Mouse (Mus musculus) liver, embryonic 16.5 days (tissue): ENCODE data around the gene Lima1. TPM values are rescaled to one million over a fixed set of nuclear protein-coding genes. Genes with fewer than 3 reads are reported as not detected.
"Not testable (repeated sequence)": the region's sequence is repeated elsewhere in the genome, so short reads cannot be mapped to it uniquely, and the experiment has no call there.

ENCODE experiments used
- ATAC-seq: fragments of 200-750 bp; cut with Nextera tagmentation; 2 replicates; pipeline ENCODE4 v1.8.0; 2017; ENCODE audit warnings: low read depth, mild to moderate bottlenecking, moderate number of reproducible peaks, moderate library complexity
- H3K27ac ChIP-seq: fragments of 300-500 bp; sonication (generic); 2 replicates; pipeline ENCODE4 v1.5.1; 2014; ENCODE audit warnings: mild to moderate bottlenecking, low read length
- H3K27me3 ChIP-seq: fragments of 300-500 bp; sonication (generic); 2 replicates; pipeline ENCODE4 v1.6.1; 2014; ENCODE audit warnings: low read depth, low read length, mixed read lengths; ENCODE audit not compliant: control insufficient read depth, insufficient read depth
- H3K36me3 ChIP-seq: fragments of 300-500 bp; sonication (generic); 2 replicates; pipeline ENCODE4 v1.6.1; 2014; ENCODE audit warnings: mild to moderate bottlenecking; ENCODE audit not compliant: control insufficient read depth, insufficient read depth
- H3K4me1 ChIP-seq: fragments of 300-500 bp; sonication (generic); 2 replicates; pipeline ENCODE4 v1.6.1; 2014; ENCODE audit warnings: low read depth, low read length, mixed read lengths; ENCODE audit not compliant: control insufficient read depth
- H3K4me2 ChIP-seq: fragments of 300-500 bp; sonication (generic); 2 replicates; pipeline ENCODE4 v1.6.1; 2014; ENCODE audit warnings: low read depth, low read length, mixed read lengths
- H3K4me3 ChIP-seq: fragments of 300-500 bp; sonication (generic); 2 replicates; pipeline ENCODE4 v1.5.1; 2014; ENCODE audit warnings: low read depth, mild to moderate bottlenecking, low read length
- H3K9ac ChIP-seq: fragments of 300-500 bp; sonication (generic); 2 replicates; pipeline ENCODE4 v1.6.1; 2014; ENCODE audit warnings: low read depth, low read length
- H3K9me3 ChIP-seq: fragments of 300-500 bp; sonication (generic); replicated peaks from 2 replicates; pipeline ENCODE4 v1.6.1; 2016; ENCODE audit warnings: low read length; ENCODE audit not compliant: control insufficient read depth
- WGBS: fragments of 180-500 bp; shearing (Covaris S2); extraction: QIAGEN DNeasy Blood & Tissue Kit; methylation state at CpG from one replicate; pipeline ENCODE4 v1.1.7; 2014; ENCODE audit not compliant: insufficient replicate concordance; 5-methylcytosine and 5-hydroxymethylcytosine counted together
- polyA plus RNA-seq: library from polyadenylated mRNA; unstranded; fragments of >200 nt; fragmentation: Nextera tagmentation; extraction: Ambion mirVana; gene quantifications from 2 replicates; pipeline ENCODE4 v1.2.1, GENCODE M21; 2015

Lima1 gene
- 12.2 and 14.2 TPM in 2 replicates for polyA plus RNA-seq

DNA sequence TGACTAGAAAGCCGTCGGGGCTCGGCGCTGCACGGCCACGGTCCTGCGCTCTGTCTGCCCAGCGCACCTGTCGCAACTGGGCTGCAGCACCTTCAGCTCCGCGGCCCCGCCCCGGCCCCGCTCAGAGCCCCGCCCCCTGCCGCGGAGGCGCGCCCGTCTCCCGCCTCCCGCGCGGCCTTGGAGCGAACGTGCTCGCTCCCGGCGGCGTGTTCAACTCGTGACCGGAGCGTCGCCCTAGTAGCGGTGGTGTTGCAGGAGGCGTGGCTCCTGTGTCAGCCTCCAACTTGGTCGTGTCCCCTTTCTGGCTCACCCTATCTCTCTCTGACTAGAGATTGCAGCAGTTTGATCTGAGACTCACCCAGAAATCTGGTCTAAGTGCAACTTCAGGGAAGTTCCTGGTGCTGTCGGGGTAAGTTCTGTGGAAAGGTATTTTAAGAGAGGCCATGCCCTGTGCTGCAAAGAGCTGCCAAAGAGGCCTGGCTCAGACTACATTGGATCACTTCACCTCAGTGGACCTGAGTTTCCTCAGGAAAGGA lies at the start of gene Lima1:
Lima1 (minus strand) TSS at position 123 of the 536 bp plus-strand sequence.
- Histone ChIP-seq H3K36me3 (no peaks in the 10 kb centered on the region), H3K4me1 (no peaks in the 10 kb centered on the region; the same call in 1 of the 2 replicates), H3K4me3 (peak within 1 kb of the TSS; percentile 60), H3K9ac (peak within 1 kb of the TSS; percentile 49), H3K9me3 (no peaks in the 10 kb centered on the region), H3K27me3 (peaks cover 6% of the 10 kb centered on the region; the same call in 1 of the 2 replicates), H3K27ac (peak within 1 kb of the TSS; percentile 68), H3K4me2 (peak within 1 kb of the TSS; percentile 60)
- ATAC-seq, result peak; percentile 90
- WGBS, result 1% methylated on average over 37 of the region's 38 CpGs

GRCm38 (mm10) chr15:99919601-99920158 lies 44.4 kb upstream of the Lima1 start:
- no peaks in the 10 kb centered on the region for H3K36me3 ChIP-seq
- H3K4me2 ChIP-seq, result no peak overlapping the region
- no peaks in the 10 kb centered on the region; the same call in 1 of the 2 replicates for H3K4me1 ChIP-seq
- H3K4me3 ChIP-seq, result no peak overlapping the region
- WGBS, result 63% methylated on average over 15 of the region's 15 CpGs
- ATAC-seq, result peak; percentile 73
- peak overlapping the region; percentile 69 for H3K27ac ChIP-seq
- no peaks in the 10 kb centered on the region for H3K27me3 ChIP-seq
- no peaks in the 10 kb centered on the region for H3K9me3 ChIP-seq
- 0 out of 2 replicates have a peak overlapping the region, but pooled peaks have one; percentile 10 for H3K9ac ChIP-seq

DNA sequence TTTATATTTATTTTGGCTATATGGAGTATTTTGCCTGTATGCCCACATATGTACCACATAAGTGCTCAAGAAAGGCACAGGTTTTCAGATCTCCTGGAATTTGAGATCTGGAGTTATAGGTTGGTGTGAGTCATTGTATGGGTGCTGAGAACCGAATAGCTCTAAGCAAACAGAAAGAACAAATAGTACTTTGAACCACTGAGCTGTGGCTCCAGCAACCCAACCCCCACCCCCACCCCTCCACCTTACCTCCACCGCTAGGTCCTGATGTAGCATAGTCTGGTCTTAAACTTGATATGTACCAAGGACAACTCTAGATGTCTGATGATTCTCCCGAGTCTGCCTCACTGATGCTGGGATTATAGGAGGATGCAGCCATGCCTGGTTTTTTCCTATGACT lies 42.0 kb upstream of the Lima1 start:
- no peaks in the 10 kb centered on the region; the same call in 1 of the 2 replicates for H3K4me1 ChIP-seq
- H3K27ac ChIP-seq, result peak overlapping the region; percentile 22; the same call in 1 of the 2 replicates
- 51% methylated on average over 3 of the region's 3 CpGs for WGBS
- H3K9me3 ChIP-seq, result no peaks in the 10 kb centered on the region
- H3K36me3 ChIP-seq, result no peaks in the 10 kb centered on the region
- peak; percentile 79 for ATAC-seq
- no peak overlapping the region for H3K9ac ChIP-seq
- H3K4me3 ChIP-seq, result no peak overlapping the region
- H3K4me2 ChIP-seq, result no peak overlapping the region
- no peaks in the 10 kb centered on the region for H3K27me3 ChIP-seq

DNA sequence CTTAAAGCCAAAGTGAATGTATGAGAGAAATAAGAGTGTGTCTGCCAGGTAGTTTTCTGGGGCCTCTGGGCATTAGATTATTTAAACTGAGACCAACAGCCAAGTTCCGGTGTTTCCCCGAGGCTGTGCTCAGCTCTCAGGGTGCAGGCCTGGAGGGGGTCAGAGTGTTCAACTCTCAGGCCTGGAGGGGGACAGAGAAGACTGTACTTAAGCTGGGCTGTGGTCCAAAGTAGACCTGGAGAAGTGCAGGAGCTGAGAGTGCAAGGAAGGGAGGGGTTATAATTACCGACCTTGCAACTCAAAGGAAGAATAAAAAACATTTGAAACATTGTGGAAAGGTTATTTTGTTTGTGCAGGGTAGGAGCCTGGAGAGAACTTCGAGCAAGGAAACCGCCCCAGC lies 39.4 kb upstream of the Lima1 start:
- no peak for ATAC-seq
- no peaks in the 10 kb centered on the region for H3K27me3 ChIP-seq
- H3K4me1 ChIP-seq, result no peaks in the 10 kb centered on the region; the same call in 1 of the 2 replicates
- H3K4me2 ChIP-seq, result no peak overlapping the region
- peak overlapping the region; percentile 9; the same call in 1 of the 2 replicates for H3K27ac ChIP-seq
- H3K9me3 ChIP-seq, result no peaks in the 10 kb centered on the region
- no peaks in the 10 kb centered on the region for H3K36me3 ChIP-seq
- 54% methylated on average over 5 of the region's 5 CpGs for WGBS
- no peak overlapping the region for H3K9ac ChIP-seq
- no peak overlapping the region for H3K4me3 ChIP-seq

DNA sequence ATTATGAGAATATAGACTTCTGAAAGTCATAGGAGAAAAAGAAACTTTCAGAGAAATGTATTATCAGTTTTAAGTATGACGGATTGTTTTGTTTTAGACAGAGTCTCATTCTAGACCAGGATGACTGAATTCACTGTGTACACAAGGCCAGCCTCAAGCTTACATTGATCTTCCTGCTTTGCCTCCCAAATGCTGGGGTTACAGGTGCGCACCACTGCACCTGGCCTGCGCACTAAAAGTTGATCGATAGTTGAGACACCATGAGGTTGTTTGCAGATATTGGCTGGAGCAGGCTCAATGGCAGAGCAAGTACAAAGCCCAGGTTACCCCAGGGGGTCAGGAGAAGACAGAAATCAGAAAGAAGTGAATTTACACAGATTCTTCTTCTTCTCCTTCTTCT lies 36.5 kb upstream of the Lima1 start:
- Histone ChIP-seq H3K27ac (no peak overlapping the region), H3K27me3 (no peaks in the 10 kb centered on the region), H3K4me3 (no peak overlapping the region), H3K36me3 (no peaks in the 10 kb centered on the region), H3K9me3 (no peaks in the 10 kb centered on the region), H3K9ac (no peak overlapping the region), H3K4me2 (no peak overlapping the region), H3K4me1 (no peaks in the 10 kb centered on the region; the same call in 1 of the 2 replicates)
- 61% methylated on average over 4 of the region's 4 CpGs for WGBS
- ATAC-seq, result no peak

DNA sequence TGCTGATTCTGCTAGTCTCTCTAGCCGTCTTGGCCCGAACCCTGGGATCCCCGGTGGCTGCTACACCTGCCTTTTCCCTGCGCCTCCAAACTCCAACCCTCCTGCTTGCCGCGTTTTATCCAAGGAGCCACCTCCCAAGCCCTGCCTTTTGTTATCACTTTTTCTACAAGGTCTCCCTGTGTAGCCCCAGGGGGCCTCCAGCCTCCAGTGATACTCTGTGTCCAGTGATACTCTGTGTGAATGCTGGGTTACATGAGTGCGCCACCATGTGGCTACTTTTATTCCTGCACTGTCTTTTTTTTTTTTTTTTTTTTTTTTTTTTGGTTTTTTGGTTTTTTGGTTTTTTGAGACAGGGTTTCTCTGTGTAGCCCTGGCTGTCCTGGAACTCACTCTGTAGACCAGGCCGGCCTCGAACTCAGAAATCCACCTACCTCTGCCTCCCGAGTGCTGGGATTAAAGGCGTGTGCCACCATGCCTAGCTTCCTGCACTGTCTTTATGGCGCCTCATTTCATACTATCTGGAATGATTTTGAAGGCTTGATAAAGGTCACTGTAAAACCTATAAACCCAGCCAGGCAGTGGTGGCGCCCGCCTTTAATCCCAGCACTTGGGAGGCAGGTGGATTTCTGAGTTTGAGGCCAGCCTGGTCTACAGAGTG lies 34.2 kb upstream of the Lima1 start:
- ATAC-seq, H3K9ac ChIP-seq, H3K36me3 ChIP-seq, H3K4me2 ChIP-seq, H3K9me3 ChIP-seq, H3K27me3 ChIP-seq, H3K4me1 ChIP-seq, H3K27ac ChIP-seq, H3K4me3 ChIP-seq: not testable (repeated sequence)
- WGBS, result 40% methylated on average over 14 of the region's 14 CpGs

- Histone ChIP-seq H3K27ac (peak overlapping the region; percentile 5; the same call in 1 of the 2 replicates), H3K9me3 (no peaks in the 10 kb centered on the region), H3K9ac (no peak overlapping the region), H3K4me1 (no peaks in the 10 kb centered on the region; the same call in 1 of the 2 replicates), H3K4me2 (no peak overlapping the region), H3K36me3 (no peaks in the 10 kb centered on the region), H3K4me3 (no peak overlapping the region), H3K27me3 (no peaks in the 10 kb centered on the region)
- ATAC-seq, result no peak
- WGBS, result 15% methylated on average over 1 of the region's 1 CpGs
Observed at GRCm38 (mm10) chr15:99907514-99907913, 32.3 kb upstream of the Lima1 start.

GRCm38 (mm10) chr15:99907041-99907440 lies 31.8 kb upstream of the Lima1 start:
- no peak overlapping the region for H3K4me3 ChIP-seq
- H3K27ac ChIP-seq, result peak overlapping the region; percentile 5; the same call in 1 of the 2 replicates
- no peaks in the 10 kb centered on the region for H3K9me3 ChIP-seq
- H3K9ac ChIP-seq, result no peak overlapping the region
- peak; percentile 37; the same call in 1 of the 2 replicates for ATAC-seq
- H3K4me2 ChIP-seq, result no peak overlapping the region
- no peaks in the 10 kb centered on the region; the same call in 1 of the 2 replicates for H3K4me1 ChIP-seq
- H3K27me3 ChIP-seq, result no peaks in the 10 kb centered on the region
- no peaks in the 10 kb centered on the region for H3K36me3 ChIP-seq
- WGBS, result 52% methylated on average over 4 of the region's 4 CpGs

- Histone ChIP-seq H3K36me3 (no peaks in the 10 kb centered on the region), H3K27ac (no peak overlapping the region), H3K4me1 (no peaks in the 10 kb centered on the region; the same call in 1 of the 2 replicates), H3K4me2 (peak overlapping the region; percentile 21; the same call in 1 of the 2 replicates), H3K9me3 (no peaks in the 10 kb centered on the region), H3K27me3 (no peaks in the 10 kb centered on the region), H3K9ac (no peak overlapping the region), H3K4me3 (no peak overlapping the region)
- ATAC-seq, result no peak
- WGBS, result 76% methylated on average over 9 of the region's 9 CpGs
Observed at GRCm38 (mm10) chr15:99904841-99905240, 29.6 kb upstream of the Lima1 start.
